ENCODE assay signal across 16 mouse cellular contexts in genomic region chr5:25019221-25019620, GRCm38 (mm10).
"Had no signal": no experiment of that assay in that cellular context is flagged by ENCODE, and none has a peak within 500 bp of the region (broad histone marks: within the 10 kb centered on the region; RNA-seq: fewer than 3 reads in every experiment).

No protein-coding gene starts in this region.

- H3K36me3 ChIP-seq: lung, embryonic 15.5 days; midbrain, embryonic 13.5 days; midbrain, embryonic 15.5 days; neural tube, embryonic 12.5 days; stomach, embryonic 15.5 days had no signal

- H3K4me1 ChIP-seq: lung, embryonic 15.5 days; midbrain, embryonic 13.5 days; midbrain, embryonic 15.5 days; neural tube, embryonic 12.5 days; stomach, embryonic 15.5 days had no signal

- ATAC-seq: lung, postnatal 0 days; midbrain, embryonic 13.5 days; midbrain, embryonic 15.5 days had no signal

- H3K27me3 ChIP-seq: lung, embryonic 15.5 days; midbrain, embryonic 13.5 days; midbrain, embryonic 15.5 days; neural tube, embryonic 12.5 days; stomach, embryonic 15.5 days had no signal

- H3K9ac ChIP-seq: lung, embryonic 15.5 days; midbrain, embryonic 13.5 days; midbrain, embryonic 15.5 days; neural tube, embryonic 12.5 days; stomach, embryonic 15.5 days had no signal

- H3K4me3 ChIP-seq: lung, embryonic 15.5 days; megakaryocyte, embryonic 14.5 days; midbrain, embryonic 13.5 days; midbrain, embryonic 15.5 days; neural tube, embryonic 12.5 days; stomach, embryonic 15.5 days had no signal

- H3K9me3 ChIP-seq: lung, embryonic 15.5 days; midbrain, embryonic 13.5 days; midbrain, embryonic 15.5 days; neural tube, embryonic 12.5 days; stomach, embryonic 15.5 days had no signal

- H3K4me2 ChIP-seq: lung, embryonic 15.5 days; midbrain, embryonic 11.5 days; midbrain, embryonic 13.5 days; midbrain, embryonic 15.5 days; neural tube, embryonic 12.5 days; stomach, embryonic 15.5 days had no signal

- DNase-seq: lung, adult 2 months; lung, postnatal 14 days; lung, postnatal 36 days; right cerebral cortex, postnatal 14 days; thymus, adult 2 months; thymus, postnatal 25 days had no signal

- H3K27ac ChIP-seq: lung, embryonic 15.5 days; macrophage; midbrain, embryonic 13.5 days; midbrain, embryonic 15.5 days; neural tube, embryonic 12.5 days; stomach, embryonic 15.5 days; stomach, postnatal 0 days had no signal
